In the genomic region with DNA sequence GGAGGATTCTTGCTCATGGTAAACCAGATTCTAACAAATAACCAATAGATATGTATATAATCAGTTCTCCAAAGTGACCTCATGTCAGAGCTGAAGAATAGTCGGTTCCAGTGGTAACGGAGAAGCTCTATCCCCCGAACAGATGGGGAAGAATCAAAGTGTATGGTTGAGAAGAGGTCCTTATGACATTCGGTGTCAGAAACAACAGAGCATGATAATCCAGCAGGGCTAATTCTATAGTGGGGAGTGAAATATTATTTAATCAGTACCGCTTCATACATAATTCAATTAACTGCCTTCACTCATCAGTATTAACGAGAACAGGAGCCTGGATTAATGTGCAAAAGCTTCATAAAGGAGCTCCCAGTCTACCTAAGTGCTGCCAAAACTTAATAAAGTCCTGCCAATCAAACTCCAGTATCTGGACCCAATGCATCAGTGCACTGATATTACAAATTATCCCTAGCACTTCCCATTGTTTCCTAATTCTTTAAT, we compare ENCODE assay signal across 19 mouse cellular contexts.
DNase-seq lines count a peak whose midpoint lies in the region; ATAC-seq lines count a peak whose summit lies in the region.
"Had no signal": no experiment of that assay in that cellular context is flagged by ENCODE, and none has a peak within 500 bp of the region (broad histone marks: within the 10 kb centered on the region; RNA-seq: fewer than 3 reads in every experiment).

No protein-coding gene starts in this region.

- H3K4me2 ChIP-seq in hindbrain, embryonic 13.5 days = no peak overlapping the region
- H3K4me2 ChIP-seq in hindbrain, embryonic 16.5 days (ENCODE audit: low read length) = no peak overlapping the region
- H3K4me2 ChIP-seq: embryonic facial prominence, embryonic 15.5 days; heart, embryonic 12.5 days; intestine, embryonic 15.5 days had no signal

- 61% methylated on average over 6 of the region's 6 CpGs for whole genome bisulfite sequencing in hindbrain, embryonic 13.5 days
- WGBS in hindbrain, embryonic 10.5 days = 87% methylated on average over 6 of the region's 6 CpGs
- 52% methylated on average over 6 of the region's 6 CpGs for WGBS in hindbrain, embryonic 16.5 days

- H3K9ac ChIP-seq in hindbrain, embryonic 13.5 days = no peak overlapping the region
- no peak overlapping the region for H3K9ac ChIP-seq in hindbrain, embryonic 16.5 days (ENCODE audit: low read depth, low read length)
- H3K9ac ChIP-seq: embryonic facial prominence, embryonic 15.5 days; heart, embryonic 12.5 days; intestine, embryonic 15.5 days had no signal

- no peaks in the 10 kb centered on the region for H3K9me3 ChIP-seq in hindbrain, embryonic 13.5 days
- no peaks in the 10 kb centered on the region for H3K9me3 ChIP-seq in hindbrain, embryonic 10.5 days
- H3K9me3 ChIP-seq in hindbrain, embryonic 16.5 days (ENCODE audit: control insufficient read depth, low read length) = no peaks in the 10 kb centered on the region
- H3K9me3 ChIP-seq: embryonic facial prominence, embryonic 15.5 days; heart, embryonic 12.5 days; intestine, embryonic 15.5 days had no signal

- H3K4me1 ChIP-seq in hindbrain, embryonic 13.5 days (replicated peaks) = no peaks in the 10 kb centered on the region
- H3K4me1 ChIP-seq in hindbrain, embryonic 10.5 days (replicated peaks) = no peaks in the 10 kb centered on the region
- no peaks in the 10 kb centered on the region for H3K4me1 ChIP-seq in hindbrain, embryonic 16.5 days (ENCODE audit: control insufficient read depth, insufficient read depth, low read depth, low read length)
- H3K4me1 ChIP-seq: embryonic facial prominence, embryonic 15.5 days; heart, embryonic 12.5 days; intestine, embryonic 15.5 days had no signal

- no peak for DNase-seq in hindbrain, embryonic 10.5 days (ENCODE audit: low spot score)
- DNase-seq in retina, postnatal 1 day = peak; percentile 45
- no peak for DNase-seq in retina, embryonic 14.5 days (ENCODE audit: low spot score)
- no peak for DNase-seq in frontal cortex, adult 2 months (ENCODE audit: extremely low spot score in 1 of 2, low spot score in 1 of 2)
- DNase-seq: adrenal gland, adult 2 months; adrenal gland, postnatal 25 days; cerebellum, adult 2 months; cerebellum, postnatal 14 days; embryo, embryonic 11 days; gastrocnemius, adult 2 months; gastrocnemius, postnatal 25 days had no signal

- no peak overlapping the region for H3K27ac ChIP-seq in hindbrain, embryonic 13.5 days
- H3K27ac ChIP-seq in hindbrain, embryonic 10.5 days = no peak overlapping the region
- no peak overlapping the region for H3K27ac ChIP-seq in hindbrain, embryonic 16.5 days (ENCODE audit: low read depth, low read length)
- H3K27ac ChIP-seq: embryonic facial prominence, embryonic 15.5 days; gastrocnemius, adult 2 months; intestine, embryonic 15.5 days had no signal

- H3K27me3 ChIP-seq in hindbrain, embryonic 13.5 days = no peaks in the 10 kb centered on the region
- no peaks in the 10 kb centered on the region for H3K27me3 ChIP-seq in hindbrain, embryonic 10.5 days (ENCODE audit: insufficient read depth, poor library complexity, severe bottlenecking)
- H3K27me3 ChIP-seq in hindbrain, embryonic 16.5 days (replicated peaks; ENCODE audit: control insufficient read depth, insufficient read depth, low read length) = no peaks in the 10 kb centered on the region
- H3K27me3 ChIP-seq: CH12.LX; embryonic facial prominence, embryonic 15.5 days; heart, embryonic 12.5 days; intestine, embryonic 15.5 days had no signal

- no peaks in the 10 kb centered on the region for H3K36me3 ChIP-seq in hindbrain, embryonic 13.5 days
- H3K36me3 ChIP-seq in hindbrain, embryonic 10.5 days = no peaks in the 10 kb centered on the region
- H3K36me3 ChIP-seq in hindbrain, embryonic 16.5 days (ENCODE audit: control insufficient read depth, insufficient read depth, low read length) = no peaks in the 10 kb centered on the region
- H3K36me3 ChIP-seq: embryonic facial prominence, embryonic 15.5 days; heart, embryonic 12.5 days; intestine, embryonic 15.5 days had no signal

- H3K4me3 ChIP-seq in hindbrain, embryonic 13.5 days = no peak overlapping the region
- no peak overlapping the region for H3K4me3 ChIP-seq in hindbrain, embryonic 10.5 days
- no peak overlapping the region for H3K4me3 ChIP-seq in hindbrain, embryonic 16.5 days (ENCODE audit: low read length)
- H3K4me3 ChIP-seq: embryonic facial prominence, embryonic 15.5 days; erythroblast, embryonic 14.5 days; gastrocnemius, adult 2 months; heart, embryonic 12.5 days; intestine, embryonic 15.5 days had no signal

- peak; percentile 46; the same call in 1 of the 2 replicates for ATAC-seq in hindbrain, embryonic 13.5 days (ENCODE audit: low FRiP score)
- 0 out of 2 replicates have a peak, but pooled peaks have one; percentile 52 for ATAC-seq in hindbrain, embryonic 16.5 days
- ATAC-seq: forebrain, embryonic 16.5 days; intestine, embryonic 15.5 days had no signal
